In genomic region chr5:120206313-120206943, GRCm38 (mm10) we compare ENCODE assay signal across 17 mouse cellular contexts.
A peak's percentile ranks its signal among the peaks of the same experiment; 100 is the strongest.
DNase-seq lines count a peak whose midpoint lies in the region; ATAC-seq and TF ChIP-seq lines count a peak whose summit lies in the region.
"Had no signal": no experiment of that assay in that cellular context is flagged by ENCODE, and none has a peak within 500 bp of the region (broad histone marks: within the 10 kb centered on the region; RNA-seq: fewer than 3 reads in every experiment).

No protein-coding gene starts in this region.

- peak overlapping the region; percentile 19; the same call in 1 of the 2 replicates for H3K9ac ChIP-seq in forebrain, embryonic 16.5 days (replicated peaks; ENCODE audit: low read depth, low read length)
- peak overlapping the region; percentile 43; the same call in 1 of the 2 replicates for H3K9ac ChIP-seq in neural tube, embryonic 13.5 days
- H3K9ac ChIP-seq: heart, embryonic 13.5 days; liver, embryonic 14.5 days had no signal

- peaks cover 2% of the 10 kb centered on the region; the same call in 1 of the 2 replicates for H3K27me3 ChIP-seq in forebrain, embryonic 16.5 days (replicated peaks; ENCODE audit: control insufficient read depth, insufficient read depth, low read length)
- no peaks in the 10 kb centered on the region; the same call in 1 of the 2 replicates for H3K27me3 ChIP-seq in neural tube, embryonic 13.5 days
- H3K27me3 ChIP-seq in kidney, adult 2 months (replicated peaks; ENCODE audit: control insufficient read depth, insufficient read depth, low read length): no peaks in the 10 kb centered on the region
- H3K27me3 ChIP-seq: Patski had no signal

- no peaks in the 10 kb centered on the region for H3K36me3 ChIP-seq in forebrain, embryonic 16.5 days (ENCODE audit: control insufficient read depth, insufficient read depth)
- H3K36me3 ChIP-seq in neural tube, embryonic 13.5 days: no peaks in the 10 kb centered on the region
- H3K36me3 ChIP-seq in kidney, adult 2 months (ENCODE audit: control insufficient read depth, insufficient read depth, low read length): no peaks in the 10 kb centered on the region
- H3K36me3 ChIP-seq: heart, embryonic 13.5 days; limb, embryonic 10.5 days had no signal

- no peak overlapping the region for H3K27ac ChIP-seq in forebrain, embryonic 16.5 days (ENCODE audit: low read length)
- peak overlapping the region; percentile 75 for H3K27ac ChIP-seq in neural tube, embryonic 13.5 days (replicated peaks)
- H3K27ac ChIP-seq in kidney, adult 2 months (ENCODE audit: insufficient read depth, low read depth, low read length): no peak overlapping the region
- H3K27ac ChIP-seq: heart, embryonic 13.5 days; kidney, postnatal 0 days; limb, embryonic 10.5 days; liver, embryonic 14.5 days had no signal

- peaks cover 33% of the 10 kb centered on the region for H3K4me1 ChIP-seq in forebrain, embryonic 16.5 days (replicated peaks; ENCODE audit: control insufficient read depth, insufficient read depth, low read length)
- peaks cover 57% of the 10 kb centered on the region for H3K4me1 ChIP-seq in neural tube, embryonic 13.5 days (replicated peaks)
- H3K4me1 ChIP-seq in kidney, adult 2 months (ENCODE audit: control insufficient read depth, insufficient read depth, low read length): no peaks in the 10 kb centered on the region

- 18% methylated on average over 12 of the region's 12 CpGs for WGBS in forebrain, embryonic 16.5 days
- 24% methylated on average over 12 of the region's 12 CpGs for WGBS in neural tube, embryonic 13.5 days
- WGBS in kidney, adult 2 months: 49% methylated on average over 12 of the region's 12 CpGs

- H3K9me3 ChIP-seq in forebrain, embryonic 16.5 days (ENCODE audit: control insufficient read depth, low read length): no peaks in the 10 kb centered on the region
- H3K9me3 ChIP-seq in neural tube, embryonic 13.5 days: no peaks in the 10 kb centered on the region
- H3K9me3 ChIP-seq: heart, embryonic 13.5 days; limb, embryonic 10.5 days had no signal

- no peak for ATAC-seq in cerebellum, adult (ENCODE audit: insufficient number of reproducible peaks, low FRiP score, low TSS enrichment)
- ATAC-seq in forebrain, embryonic 16.5 days: peak; percentile 69
- ATAC-seq in neural tube, embryonic 13.5 days (ENCODE audit: low read depth): peak; percentile 71
- ATAC-seq: Patski had no signal

- H3K4me3 ChIP-seq in forebrain, embryonic 16.5 days (replicated peaks; ENCODE audit: low read length): no peak overlapping the region
- no peak overlapping the region for H3K4me3 ChIP-seq in neural tube, embryonic 13.5 days
- no peak overlapping the region for H3K4me3 ChIP-seq in kidney, adult 2 months (ENCODE audit: insufficient read depth, low read depth, low read length)
- H3K4me3 ChIP-seq: heart, embryonic 13.5 days; limb, embryonic 10.5 days had no signal

- no peak for TF ChIP-seq POLR2A in kidney, adult 2 months (IDR thresholded peaks at IDR 0.05; ENCODE audit: low read depth, low read length)

- TF ChIP-seq CTCF in kidney, adult 2 months (conservative IDR thresholded peaks at IDR 0.05; ENCODE audit: insufficient read depth, insufficient read length, low read depth, low read length): no peak

- peak; percentile 18 for DNase-seq in cerebellum, adult 9-11 months
- DNase-seq in mesoderm, embryonic 11.5 days (ENCODE audit: low read depth, low spot score): peak; percentile 31
- DNase-seq in kidney, adult 2 months: no peak
- no peak for DNase-seq in kidney, adult 9 months
- DNase-seq in retina, postnatal 1 day: no peak
- DNase-seq: cerebellum, adult 2 months; gastrocnemius, postnatal 36 days; lung, postnatal 10 days; thymus, postnatal 14 days had no signal

- no peak overlapping the region for H3K4me2 ChIP-seq in forebrain, embryonic 16.5 days (ENCODE audit: low read length)
- H3K4me2 ChIP-seq in neural tube, embryonic 13.5 days: no peak overlapping the region
- H3K4me2 ChIP-seq: heart, embryonic 13.5 days had no signal

Comparison
In these comparisons a context has a peak if more than half of its experiments do, and no peak if none do; other contexts are left out.
1. DNase-seq: peak in cerebellum, adult 9-11 months (single experiment) and mesoderm, embryonic 11.5 days (single experiment); none in kidney, adult 2 months (single experiment), kidney, adult 9 months (single experiment) and retina, postnatal 1 day (single experiment).